Mouse (Mus musculus) thymus, adult 2 months (tissue): ENCODE measurements around the gene Agrn.

Experiments
- CTCF ChIP-seq: fragments of 200-500 bp; IDR thresholded peaks from 2 replicates; pipeline ENCODE4 v1.5.1; 2012; ENCODE audit warnings: mild to moderate bottlenecking, control low read depth, low read length, moderate library complexity, borderline replicate concordance; ENCODE audit not compliant: control insufficient read depth, poor library complexity, insufficient read depth; ENCODE audit errors: extremely low read depth
- POLR2A ChIP-seq: fragments of 200-500 bp; IDR thresholded peaks from 2 replicates; pipeline ENCODE4 v1.6.1; 2012; ENCODE audit warnings: mild to moderate bottlenecking, low read length, control low read depth, moderate library complexity; ENCODE audit not compliant: control insufficient read depth, poor library complexity, insufficient read depth; ENCODE audit errors: extremely low read depth

DNA sequence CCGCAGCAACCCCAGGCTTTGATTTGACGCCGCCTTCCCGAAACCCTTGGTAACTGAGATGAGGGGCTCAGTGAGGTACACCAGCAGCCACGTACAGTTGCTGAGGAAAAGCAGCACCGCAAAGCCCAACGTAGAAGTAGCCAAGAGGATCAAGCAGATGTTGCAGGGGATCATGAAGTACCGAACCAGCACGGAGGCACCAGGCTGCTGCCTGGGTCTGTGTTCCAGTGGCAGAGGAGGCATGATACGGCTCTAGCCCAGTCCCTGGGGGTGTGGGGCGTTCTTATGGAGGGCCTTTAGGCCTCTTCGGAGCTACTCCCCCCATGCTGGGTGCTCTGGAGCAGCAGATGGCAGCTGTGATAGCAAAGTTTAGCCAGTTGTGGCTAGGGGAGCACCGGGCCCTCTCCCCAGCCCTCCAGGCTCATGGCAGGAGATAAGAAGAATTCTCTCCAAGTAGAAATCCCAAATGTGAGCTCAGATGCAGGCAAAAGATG, 11.8 kb downstream of the Agrn start:
- TF ChIP-seq CTCF (no peak), POLR2A (no peak)
